16 mouse cellular contexts compared by ENCODE assay signal in genomic region chr12:21153279-21153707, GRCm38 (mm10).
DNase-seq lines count a peak whose midpoint lies in the region; ATAC-seq and TF ChIP-seq lines count a peak whose summit lies in the region.
"Had no signal": no experiment of that assay in that cellular context is flagged by ENCODE, and none has a peak within 500 bp of the region (broad histone marks: within the 10 kb centered on the region; RNA-seq: fewer than 3 reads in every experiment).

No protein-coding gene starts in this region.

- H3K9me3 ChIP-seq in heart, embryonic 12.5 days (replicated peaks): no peaks in the 10 kb centered on the region
- H3K9me3 ChIP-seq in intestine, postnatal 0 days (ENCODE audit: control insufficient read depth): no peaks in the 10 kb centered on the region
- H3K9me3 ChIP-seq: intestine, embryonic 15.5 days; midbrain, embryonic 12.5 days; neural tube, embryonic 13.5 days had no signal

- H3K4me3 ChIP-seq in heart, embryonic 12.5 days: no peak overlapping the region
- H3K4me3 ChIP-seq in cortical plate, adult 2 months (ENCODE audit: insufficient read depth, low read length): no peak overlapping the region
- no peak overlapping the region for H3K4me3 ChIP-seq in intestine, postnatal 0 days (ENCODE audit: low read depth, low read length)
- H3K4me3 ChIP-seq: intestine, embryonic 15.5 days; midbrain, embryonic 12.5 days; neural tube, embryonic 13.5 days had no signal

- H3K27ac ChIP-seq in heart, embryonic 12.5 days (ENCODE audit: poor library complexity, severe bottlenecking): peak overlapping the region; percentile 21; the same call in 1 of the 2 replicates
- H3K27ac ChIP-seq in cortical plate, adult 2 months (ENCODE audit: insufficient read depth, low read length): 0 out of 2 replicates have a peak overlapping the region, but pooled peaks have one; percentile 2
- no peak overlapping the region for H3K27ac ChIP-seq in intestine, postnatal 0 days (ENCODE audit: low read depth, low read length)
- H3K27ac ChIP-seq: intestine, embryonic 15.5 days; neural tube, embryonic 13.5 days had no signal

- DNase-seq in cerebellum, adult 11-12 months: peak; percentile 40
- DNase-seq in cerebellum, adult 9-11 months: no peak
- no peak for DNase-seq in heart, postnatal 4 days
- DNase-seq in left cerebral cortex, adult 18-20 months (ENCODE audit: low spot score in 2 of 2): peak; percentile 54 to 68
- no peak for DNase-seq in ovary, postnatal 14 days (ENCODE audit: low spot score)
- DNase-seq: adrenal gland, postnatal 10 days; cerebellum, postnatal 25 days; gastrocnemius, postnatal 25 days had no signal

- H3K9ac ChIP-seq in heart, embryonic 12.5 days: no peak overlapping the region
- H3K9ac ChIP-seq in intestine, postnatal 0 days (ENCODE audit: low read depth, low read length): no peak overlapping the region
- H3K9ac ChIP-seq: intestine, embryonic 15.5 days; midbrain, embryonic 12.5 days; neural tube, embryonic 13.5 days had no signal

- peaks cover 49% of the 10 kb centered on the region for H3K4me1 ChIP-seq in heart, embryonic 12.5 days (replicated peaks)
- peaks cover 8% of the 10 kb centered on the region for H3K4me1 ChIP-seq in cortical plate, adult 2 months (ENCODE audit: control insufficient read depth, insufficient read depth, low read length)
- H3K4me1 ChIP-seq in intestine, postnatal 0 days (replicated peaks; ENCODE audit: control insufficient read depth, insufficient read depth, low read length): peaks cover 4% of the 10 kb centered on the region; the same call in 1 of the 2 replicates

- TF ChIP-seq POLR2A in cortical plate, adult 2 months (IDR thresholded peaks at IDR 0.05; ENCODE audit: extremely low read depth, insufficient read depth, low read length): 0 out of 2 replicates have a peak, but pooled peaks have one; percentile 15

- TF ChIP-seq CTCF in cortical plate, adult 2 months (IDR thresholded peaks at IDR 0.05; ENCODE audit: extremely low read depth, insufficient read depth, low read length): no peak
- no peak for TF ChIP-seq CTCF in intestine, postnatal 0 days (IDR thresholded peaks at IDR 0.05; ENCODE audit: low read depth)

- ATAC-seq in heart, embryonic 12.5 days (ENCODE audit: insufficient number of reproducible peaks, low FRiP score): no peak
- ATAC-seq in intestine, postnatal 0 days: no peak
- ATAC-seq: intestine, embryonic 15.5 days; lung, postnatal 0 days had no signal

- H3K4me2 ChIP-seq in heart, embryonic 12.5 days: no peak overlapping the region
- H3K4me2 ChIP-seq in intestine, postnatal 0 days (replicated peaks; ENCODE audit: low read depth): no peak overlapping the region
- H3K4me2 ChIP-seq: intestine, embryonic 15.5 days; liver, embryonic 11.5 days; midbrain, embryonic 12.5 days; neural tube, embryonic 13.5 days had no signal

- WGBS in heart, embryonic 12.5 days: 52% methylated on average over 8 of the region's 8 CpGs
- WGBS in intestine, postnatal 0 days: 85% methylated on average over 8 of the region's 8 CpGs

- no peaks in the 10 kb centered on the region for H3K27me3 ChIP-seq in heart, embryonic 12.5 days (replicated peaks)
- H3K27me3 ChIP-seq in intestine, postnatal 0 days (replicated peaks; ENCODE audit: control insufficient read depth, insufficient read depth, low read length): no peaks in the 10 kb centered on the region
- H3K27me3 ChIP-seq: intestine, embryonic 15.5 days; midbrain, embryonic 12.5 days; neural tube, embryonic 13.5 days had no signal

- no peaks in the 10 kb centered on the region for H3K36me3 ChIP-seq in heart, embryonic 12.5 days
- H3K36me3 ChIP-seq in intestine, postnatal 0 days (ENCODE audit: control insufficient read depth, insufficient read depth): no peaks in the 10 kb centered on the region
- H3K36me3 ChIP-seq: intestine, embryonic 15.5 days; midbrain, embryonic 12.5 days; neural tube, embryonic 13.5 days had no signal

Comparison
In these comparisons a context has a peak if more than half of its experiments do, and no peak if none do; other contexts are left out.
1. DNase-seq: peak in cerebellum, adult 11-12 months (single experiment) and left cerebral cortex, adult 18-20 months (2 of 2); none in cerebellum, adult 9-11 months (single experiment), heart, postnatal 4 days (single experiment) and ovary, postnatal 14 days (single experiment).